Mouse (Mus musculus) layer of hippocampus, adult 9-11 months (tissue): ENCODE data around the gene Grhl1.

Experiments
- DNase-seq: peaks from one replicate; pipeline ENCODE4 v3.0.0; 2022

Grhl1 gene

GRCm38 (mm10) chr12:24648094-24648493 lies 76.0 kb downstream of the Grhl1 start:
- no peak for DNase-seq

- peak; percentile 15 for DNase-seq
These were observed 78.5 kb downstream of the Grhl1 start for GRCm38 (mm10) chr12:24650415-24651062.

- DNase-seq = peak; percentile 96
These were observed 79.0 kb downstream of the Grhl1 start, which contains the start of gene Klf11 for GRCm38 (mm10) chr12:24651063-24651557. TSS of gene Klf11 (plus strand) at chr12:24651274.

GRCm38 (mm10) chr12:24651642-24652342 lies 79.7 kb downstream of the Grhl1 start:
- DNase-seq = peak; percentile 96

GRCm38 (mm10) chr12:24654065-24654862 lies 82.2 kb downstream of the Grhl1 start:
- DNase-seq = no peak

GRCm38 (mm10) chr12:24656436-24656835 lies 84.4 kb downstream of the Grhl1 start:
- no peak for DNase-seq

- DNase-seq = no peak
These were observed 86.9 kb downstream of the Grhl1 start for GRCm38 (mm10) chr12:24658998-24659397.

- DNase-seq = no peak
These were observed 87.8 kb downstream of the Grhl1 start for GRCm38 (mm10) chr12:24659923-24660322.

- no peak for DNase-seq
These were observed 89.0 kb downstream of the Grhl1 start for GRCm38 (mm10) chr12:24661100-24661499.

- DNase-seq = no peak
These were observed 90.0 kb downstream of the Grhl1 start for GRCm38 (mm10) chr12:24662131-24662530.
